Mouse (Mus musculus) testis, adult 2 months (tissue): ENCODE measurements around the gene Gcc1.

Source experiments
- CTCF ChIP-seq: fragments of 200-500 bp; IDR thresholded peaks from 2 replicates; pipeline ENCODE4 v1.5.1; 2012; ENCODE audit warnings: low read depth, mild to moderate bottlenecking, inconsistent platforms, low read length, moderate library complexity; ENCODE audit not compliant: control insufficient read depth, insufficient read depth, insufficient replicate concordance
- POLR2A ChIP-seq: fragments of 200-500 bp; IDR thresholded peaks from 2 replicates; pipeline ENCODE4 v1.6.1; 2012; ENCODE audit warnings: low read depth, mild to moderate bottlenecking, inconsistent platforms, low read length, moderate library complexity; ENCODE audit not compliant: control insufficient read depth

GRCm38 (mm10) chr6:28470621-28471020 is 42.4 kb upstream of the Gcc1 start:
- no peak for TF ChIP-seq CTCF
- TF ChIP-seq POLR2A: no peak
